Mouse (Mus musculus) forebrain, embryonic 14.5 days (tissue): Measurements from ENCODE around the gene Sntg2. TPM values are rescaled to one million over a fixed set of nuclear protein-coding genes. Genes with fewer than 3 reads are reported as not detected.

Experiments
- ATAC-seq: fragments of 200-750 bp; cut with Nextera tagmentation; 2 replicates; pipeline ENCODE4 v1.8.0; 2017; ENCODE audit warnings: mild to moderate bottlenecking, moderate library complexity
- DNase-seq: peaks from one replicate; pipeline ENCODE4 v3.0.0-alpha.2; 2015; ENCODE audit warnings: low spot score
- H3K27ac ChIP-seq: fragments of 300-500 bp; sonication (generic); 2 replicates; pipeline ENCODE4 v1.5.1; 2014; ENCODE audit warnings: low read depth, mild to moderate bottlenecking, control low read depth, low read length, moderate library complexity
- H3K27me3 ChIP-seq: fragments of 300-500 bp; sonication (generic); replicated peaks from 2 replicates; pipeline ENCODE4 v1.6.1; 2014; ENCODE audit warnings: low read length, control low read depth, mixed read lengths; ENCODE audit not compliant: control insufficient read depth, insufficient read depth
- H3K36me3 ChIP-seq: fragments of 300-500 bp; sonication (generic); 2 replicates; pipeline ENCODE4 v1.6.1; 2014; ENCODE audit warnings: low read length, control low read depth; ENCODE audit not compliant: control insufficient read depth, insufficient read depth
- H3K4me1 ChIP-seq: fragments of 300-500 bp; sonication (generic); 2 replicates; pipeline ENCODE4 v1.6.1; 2014; ENCODE audit warnings: antibody characterized with exemption, low read length, control low read depth; ENCODE audit not compliant: control insufficient read depth, insufficient read depth
- H3K4me2 ChIP-seq: fragments of 300-500 bp; sonication (generic); 2 replicates; pipeline ENCODE4 v1.6.1; 2014; ENCODE audit warnings: mild to moderate bottlenecking, control low read depth, low read length
- H3K4me3 ChIP-seq: fragments of 300-500 bp; sonication (generic); 2 replicates; pipeline ENCODE4 v1.5.1; 2014; ENCODE audit warnings: low read depth, low read length, control low read depth
- H3K9ac ChIP-seq: fragments of 300-500 bp; sonication (generic); 2 replicates; pipeline ENCODE4 v1.6.1; 2014; ENCODE audit warnings: mild to moderate bottlenecking, low read length, control low read depth, moderate library complexity
- H3K9me3 ChIP-seq: fragments of 300-500 bp; sonication (generic); replicated peaks from 2 replicates; pipeline ENCODE4 v1.6.1; 2016; ENCODE audit warnings: low read length, control low read depth, mixed read lengths; ENCODE audit not compliant: control insufficient read depth
- WGBS: fragments of 180-500 bp; shearing (Covaris S2); extraction: QIAGEN DNeasy Blood & Tissue Kit; methylation state at CpG from one replicate; pipeline ENCODE4 v1.1.7; 2014; 5-methylcytosine and 5-hydroxymethylcytosine counted together
- polyA plus RNA-seq: library from polyadenylated mRNA; unstranded; fragments of >200 nt; fragmentation: Nextera tagmentation; extraction: Ambion mirVana; gene quantifications from 2 replicates; pipeline ENCODE4 v1.2.1, GENCODE M21; 2014

Gene Sntg2
- polyA plus RNA-seq, 1 experiment from 2014 or later: 1.5 TPM

- no peak overlapping the region for H3K9ac ChIP-seq
- ATAC-seq (no peak), DNase-seq (no peak)
- H3K4me3 ChIP-seq: no peak overlapping the region
- no peaks in the 10 kb centered on the region for H3K27me3 ChIP-seq
- no peak overlapping the region for H3K4me2 ChIP-seq
- no peak overlapping the region for H3K27ac ChIP-seq
- peaks cover 3% of the 10 kb centered on the region; the same call in 1 of the 2 replicates for H3K4me1 ChIP-seq
- no peaks in the 10 kb centered on the region for H3K9me3 ChIP-seq
- H3K36me3 ChIP-seq: no peaks in the 10 kb centered on the region
Measured at GRCm38 (mm10) chr12:30313021-30313420, 60.2 kb downstream of the Sntg2 start.

- Histone ChIP-seq H3K27me3 (no peaks in the 10 kb centered on the region), H3K4me2 (no peak overlapping the region), H3K4me3 (no peak overlapping the region), H3K9me3 (no peaks in the 10 kb centered on the region), H3K4me1 (peaks cover 3% of the 10 kb centered on the region; the same call in 1 of the 2 replicates), H3K9ac (no peak overlapping the region), H3K27ac (no peak overlapping the region), H3K36me3 (no peaks in the 10 kb centered on the region)
- 46% methylated on average over 5 of the region's 5 CpGs for WGBS
- peak; percentile 46; the same call in 1 of the 2 replicates for ATAC-seq
- peak; percentile 74 for DNase-seq
Measured at GRCm38 (mm10) chr12:30308197-30308939, 64.8 kb downstream of the Sntg2 start.

GRCm38 (mm10) chr12:30292724-30293560 lies 80.2 kb downstream of the Sntg2 start:
- Histone ChIP-seq H3K9ac (no peak overlapping the region), H3K36me3 (no peaks in the 10 kb centered on the region), H3K27ac (no peak overlapping the region), H3K4me2 (no peak overlapping the region), H3K4me3 (no peak overlapping the region), H3K9me3 (no peaks in the 10 kb centered on the region), H3K27me3 (no peaks in the 10 kb centered on the region), H3K4me1 (no peaks in the 10 kb centered on the region)
- ATAC-seq (no peak), DNase-seq (no peak)
- WGBS: 84% methylated on average over 13 of the region's 13 CpGs

GRCm38 (mm10) chr12:30286888-30287573 lies 86.1 kb downstream of the Sntg2 start:
- Histone ChIP-seq H3K27ac (no peak overlapping the region), H3K4me1 (no peaks in the 10 kb centered on the region), H3K27me3 (no peaks in the 10 kb centered on the region), H3K9ac (no peak overlapping the region), H3K9me3 (no peaks in the 10 kb centered on the region), H3K4me3 (no peak overlapping the region), H3K36me3 (no peaks in the 10 kb centered on the region), H3K4me2 (no peak overlapping the region)
- 25% methylated on average over 5 of the region's 5 CpGs for WGBS
- DNase-seq (peak; percentile 29), ATAC-seq (peak; percentile 32; the same call in 1 of the 2 replicates)

DNA sequence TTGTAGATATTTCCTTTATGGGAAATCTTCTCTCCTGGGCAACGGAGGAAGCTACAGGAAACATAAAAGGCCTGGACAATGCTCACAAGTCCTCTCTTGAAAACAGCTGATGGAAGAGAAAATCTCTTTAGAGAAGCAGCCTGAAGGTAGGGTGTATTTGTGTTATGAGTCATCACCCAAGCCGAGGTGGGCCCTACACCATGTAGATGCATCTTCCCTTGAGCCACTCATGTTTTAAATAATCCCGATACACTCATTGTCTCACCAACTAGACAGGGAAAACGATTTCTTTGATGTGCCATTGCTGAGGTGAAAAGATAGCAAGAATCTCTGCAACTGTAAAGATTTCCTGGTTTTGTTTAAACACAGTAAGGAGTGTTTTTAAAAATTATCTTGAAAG lies 89.4 kb downstream of the Sntg2 start:
- no peak overlapping the region for H3K27ac ChIP-seq
- H3K9ac ChIP-seq: no peak overlapping the region
- ATAC-seq (no peak), DNase-seq (no peak)
- H3K27me3 ChIP-seq: no peaks in the 10 kb centered on the region
- H3K9me3 ChIP-seq: no peaks in the 10 kb centered on the region
- no peak overlapping the region for H3K4me3 ChIP-seq
- H3K4me1 ChIP-seq: no peaks in the 10 kb centered on the region
- no peaks in the 10 kb centered on the region for H3K36me3 ChIP-seq
- 80% methylated on average over 4 of the region's 4 CpGs for WGBS
- H3K4me2 ChIP-seq: no peak overlapping the region

DNA sequence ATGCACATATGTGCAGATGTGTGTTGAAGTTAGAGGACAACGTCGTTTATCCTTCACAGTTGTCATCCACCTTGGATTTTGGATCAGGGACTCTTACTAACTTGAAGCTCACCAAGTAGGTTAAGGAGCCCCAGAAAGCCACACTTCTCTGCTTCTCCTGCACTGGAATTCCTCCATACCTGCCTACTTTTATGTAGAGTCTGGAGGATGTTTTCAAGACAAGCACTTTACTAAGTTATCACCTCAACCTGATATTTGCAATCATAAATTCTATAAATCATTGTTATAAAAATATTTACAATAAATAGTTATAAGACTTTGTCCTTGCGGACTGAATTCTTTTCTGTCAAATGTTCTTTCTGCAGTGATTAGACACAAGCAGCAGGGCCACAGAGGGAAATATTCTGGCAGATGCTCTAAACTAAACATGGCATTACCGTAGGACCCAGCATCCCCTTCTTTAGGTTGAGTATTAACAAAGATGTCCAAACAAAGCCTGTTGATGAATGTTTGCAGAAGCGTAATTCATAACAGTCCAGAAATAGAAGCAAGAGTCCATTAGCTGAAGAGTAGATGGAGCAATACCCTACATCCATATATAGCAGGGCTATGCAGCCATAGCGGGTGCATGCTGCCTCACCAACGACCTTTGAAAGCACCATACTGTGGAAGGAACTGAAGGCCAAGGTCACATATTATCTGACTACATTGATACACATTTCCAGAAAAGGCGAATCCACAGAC lies 100.8 kb downstream of the Sntg2 start:
- Histone ChIP-seq H3K9me3 (no peaks in the 10 kb centered on the region), H3K9ac (no peak overlapping the region), H3K27me3 (no peaks in the 10 kb centered on the region), H3K36me3 (no peaks in the 10 kb centered on the region), H3K4me1 (no peaks in the 10 kb centered on the region), H3K4me2 (no peak overlapping the region), H3K4me3 (no peak overlapping the region), H3K27ac (no peak overlapping the region)
- no peak for DNase-seq
- no peak for ATAC-seq
- 90% methylated on average over 8 of the region's 8 CpGs for WGBS

- no peak overlapping the region for H3K27ac ChIP-seq
- no peak overlapping the region for H3K4me2 ChIP-seq
- 48% methylated on average over 5 of the region's 5 CpGs for WGBS
- H3K9ac ChIP-seq: no peak overlapping the region
- H3K36me3 ChIP-seq: no peaks in the 10 kb centered on the region
- no peak overlapping the region for H3K4me3 ChIP-seq
- no peaks in the 10 kb centered on the region for H3K27me3 ChIP-seq
- H3K9me3 ChIP-seq: no peaks in the 10 kb centered on the region
- ATAC-seq: no peak
- DNase-seq: no peak
- no peaks in the 10 kb centered on the region for H3K4me1 ChIP-seq
Measured at GRCm38 (mm10) chr12:30264206-30264605, 109.0 kb downstream of the Sntg2 start.

DNA sequence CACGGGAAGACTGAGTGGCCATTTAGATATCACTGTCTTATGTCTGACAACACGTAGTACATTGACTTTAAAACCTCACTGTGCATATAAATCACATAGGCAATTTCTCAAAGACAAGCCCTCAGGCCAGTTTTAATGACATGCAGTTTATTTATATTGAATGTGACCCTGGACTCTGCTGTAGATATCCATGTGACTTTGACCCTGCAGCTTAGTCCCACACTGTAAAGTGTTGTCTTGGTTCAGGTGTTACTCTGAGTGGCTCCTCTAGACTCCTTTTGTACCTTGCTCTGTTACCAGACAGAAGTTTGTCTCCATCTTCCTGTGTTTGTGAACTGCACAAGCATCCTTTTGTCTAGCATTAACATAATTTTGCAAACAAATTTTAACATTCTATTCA lies 112.0 kb downstream of the Sntg2 start:
- Histone ChIP-seq H3K36me3 (no peaks in the 10 kb centered on the region), H3K9me3 (no peaks in the 10 kb centered on the region), H3K27ac (no peak overlapping the region), H3K4me1 (no peaks in the 10 kb centered on the region), H3K4me3 (no peak overlapping the region), H3K4me2 (no peak overlapping the region), H3K9ac (no peak overlapping the region), H3K27me3 (no peaks in the 10 kb centered on the region)
- no peak for ATAC-seq
- no peak for DNase-seq
- WGBS: 61% methylated on average over 2 of the region's 2 CpGs
